Mouse (Mus musculus) heart, embryonic 10.5 days (tissue): ENCODE results near the gene Ppp1r12a. TPM values are rescaled to one million over a fixed set of nuclear protein-coding genes. Genes with fewer than 3 reads are reported as not detected.
A peak's percentile ranks its signal among the peaks of the same experiment; 100 is the strongest.

ENCODE experiments used
- DNase-seq: peaks from one replicate; pipeline ENCODE4 v3.0.0-alpha.2; 2017; ENCODE audit warnings: low spot score
- H3K27ac ChIP-seq: fragments of 300-500 bp; sonication (generic); 2 replicates; pipeline ENCODE4 v1.5.1; 2016; ENCODE audit warnings: mild to moderate bottlenecking
- H3K27me3 ChIP-seq: fragments of 300-500 bp; sonication (generic); 2 replicates; pipeline ENCODE4 v1.6.1; 2016; ENCODE audit warnings: mild to moderate bottlenecking; ENCODE audit not compliant: poor library complexity, insufficient read depth, severe bottlenecking
- H3K36me3 ChIP-seq: fragments of 300-500 bp; sonication (generic); 2 replicates; pipeline ENCODE4 v1.6.1; 2016; ENCODE audit warnings: mild to moderate bottlenecking, moderate library complexity
- H3K4me1 ChIP-seq: fragments of 300-500 bp; sonication (generic); 2 replicates; pipeline ENCODE4 v1.6.1; 2016; ENCODE audit warnings: mild to moderate bottlenecking
- H3K4me3 ChIP-seq: fragments of 300-500 bp; sonication (generic); 2 replicates; pipeline ENCODE4 v1.5.1; 2016; ENCODE audit warnings: mild to moderate bottlenecking, moderate library complexity
- H3K9me3 ChIP-seq: fragments of 300-500 bp; sonication (generic); 2 replicates; pipeline ENCODE4 v1.6.1; 2016; ENCODE audit warnings: mild to moderate bottlenecking, moderate library complexity
- WGBS: fragments of 180-500 bp; shearing (Covaris S2); methylation state at CpG from one replicate; pipeline ENCODE4 v1.1.7; 2016; 5-methylcytosine and 5-hydroxymethylcytosine counted together
- polyA plus RNA-seq: library from polyadenylated mRNA; unstranded; fragments of >200 nt; fragmentation: Nextera tagmentation; extraction: Ambion mirVana; gene quantifications from 2 replicates; pipeline ENCODE4 v1.2.1, GENCODE M21; 2016

The Ppp1r12a gene
- polyA plus RNA-seq, 1 experiment from 2014 or later, result 110 TPM

DNA sequence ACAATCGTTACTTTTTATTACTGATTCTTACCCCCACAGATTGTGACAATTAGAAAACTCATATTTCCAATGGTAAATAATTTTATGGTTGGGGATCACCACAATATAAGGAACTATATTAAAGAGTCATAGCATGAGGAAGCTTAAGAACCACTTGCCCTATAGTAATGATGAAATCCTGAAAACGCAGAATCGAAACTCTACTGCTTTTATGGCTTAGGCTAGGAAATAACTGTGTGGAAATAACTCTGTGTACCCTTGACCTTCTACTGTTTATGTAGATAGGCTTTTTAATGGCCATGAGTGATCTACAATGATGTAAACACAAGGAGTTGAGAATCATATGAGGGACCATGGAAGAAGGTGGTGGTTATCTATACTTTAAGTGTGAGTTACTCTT is 21.3 kb upstream of the Ppp1r12a start:
- Histone ChIP-seq H3K27ac (no peak overlapping the region), H3K9me3 (no peaks in the 10 kb centered on the region), H3K4me1 (no peaks in the 10 kb centered on the region), H3K27me3 (no peaks in the 10 kb centered on the region), H3K4me3 (no peak overlapping the region), H3K36me3 (no peaks in the 10 kb centered on the region)
- DNase-seq, result no peak
- WGBS, result 83% methylated on average over 3 of the region's 3 CpGs

DNA sequence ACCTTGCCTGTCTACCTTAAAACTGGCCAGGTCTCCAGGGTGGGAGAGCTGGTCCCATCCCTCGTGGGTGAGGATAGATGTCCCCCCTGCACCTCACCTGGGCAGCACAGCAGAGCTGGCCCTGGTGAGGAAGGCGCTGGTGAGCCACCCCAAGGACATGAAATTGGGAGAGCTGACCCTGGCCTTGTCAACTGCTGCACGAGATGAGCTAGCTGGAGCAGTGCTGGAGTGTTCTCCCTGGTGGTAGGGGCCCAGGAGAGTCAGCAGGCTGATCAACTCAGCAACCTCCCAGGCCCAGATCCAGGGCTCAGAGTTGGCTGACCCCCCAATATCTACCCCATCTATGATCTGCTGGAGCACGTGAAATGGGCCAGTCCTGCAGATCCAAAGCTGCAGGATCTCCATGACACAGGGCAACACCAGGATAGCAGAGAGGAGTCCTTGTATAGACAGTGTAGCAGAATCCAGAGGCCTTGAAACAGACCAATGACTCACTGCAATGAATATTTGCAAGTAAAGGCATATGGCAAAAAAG is 17.9 kb upstream of the Ppp1r12a start:
- Histone ChIP-seq H3K9me3 (no peaks in the 10 kb centered on the region), H3K27ac (no peak overlapping the region), H3K27me3 (no peaks in the 10 kb centered on the region), H3K4me3 (no peak overlapping the region), H3K36me3 (no peaks in the 10 kb centered on the region), H3K4me1 (no peaks in the 10 kb centered on the region)
- WGBS, result 69% methylated on average over 4 of the region's 4 CpGs
- no peak for DNase-seq

DNA sequence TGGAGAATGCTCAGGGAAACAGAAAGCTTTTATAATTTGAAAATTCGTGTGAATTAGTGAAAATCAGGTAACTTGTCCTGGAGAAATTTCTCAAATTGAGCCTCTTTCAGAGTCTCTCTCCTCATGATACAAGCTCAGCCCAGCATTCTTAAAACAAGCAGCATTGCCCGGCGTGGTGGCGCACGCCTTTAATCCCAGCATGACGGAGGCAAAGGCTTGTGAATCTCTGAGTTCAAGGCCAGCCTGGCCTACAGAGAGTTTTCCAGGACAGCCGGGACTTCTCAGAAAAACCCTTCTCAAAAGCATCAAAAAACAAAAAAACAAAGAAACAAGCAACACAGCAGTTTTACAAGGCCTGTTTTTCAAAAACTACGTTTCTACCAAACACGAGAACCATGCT is 16.3 kb upstream of the Ppp1r12a start:
- no peak for DNase-seq
- H3K27me3 ChIP-seq, result no peaks in the 10 kb centered on the region
- H3K4me3 ChIP-seq, result no peak overlapping the region
- WGBS, result 85% methylated on average over 9 of the region's 9 CpGs
- H3K36me3 ChIP-seq, result no peaks in the 10 kb centered on the region
- H3K4me1 ChIP-seq, result no peaks in the 10 kb centered on the region
- H3K27ac ChIP-seq, result no peak overlapping the region
- no peaks in the 10 kb centered on the region for H3K9me3 ChIP-seq

DNA sequence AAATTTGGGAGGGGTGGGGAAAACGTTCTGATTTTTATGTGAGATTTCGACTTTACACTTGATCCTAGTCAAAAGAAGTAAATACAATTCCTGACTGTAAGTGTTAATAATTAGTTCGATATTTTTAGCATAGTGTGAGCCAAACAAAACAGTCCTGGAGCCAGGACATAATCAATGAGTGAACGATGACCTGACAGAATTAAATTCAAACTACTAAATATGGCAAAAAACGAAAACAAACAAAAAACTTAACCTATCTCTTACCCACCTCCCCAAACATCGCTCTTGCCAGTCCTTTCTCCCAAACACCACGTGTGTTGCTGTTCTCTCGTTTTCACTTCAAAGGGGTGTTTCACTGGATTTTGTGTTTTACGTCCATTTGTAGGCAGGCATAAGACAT is 15.0 kb upstream of the Ppp1r12a start:
- 77% methylated on average over 9 of the region's 9 CpGs for WGBS
- no peaks in the 10 kb centered on the region for H3K4me1 ChIP-seq
- H3K9me3 ChIP-seq, result no peaks in the 10 kb centered on the region

DNA sequence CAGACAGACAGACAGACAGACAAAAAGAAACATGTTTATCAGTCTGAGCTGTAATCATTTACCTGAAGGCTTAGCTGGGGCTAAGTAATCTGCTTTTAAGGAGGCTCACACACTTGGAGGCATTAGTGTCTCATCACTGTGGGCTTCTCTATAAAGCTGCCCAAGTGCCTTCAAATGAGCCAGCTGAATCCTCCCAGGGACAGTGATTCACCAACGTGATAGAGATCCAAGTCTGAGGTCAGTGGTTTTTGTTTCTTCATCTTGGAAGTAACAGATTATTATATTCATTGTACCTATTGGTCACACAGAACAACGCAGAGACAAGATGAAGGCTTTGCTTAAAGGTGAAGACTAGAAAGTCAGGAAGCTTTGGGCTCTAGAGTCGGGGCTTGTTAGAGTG is 8.7 kb upstream of the Ppp1r12a start:
- no peak overlapping the region for H3K4me3 ChIP-seq
- WGBS, result 84% methylated on average over 3 of the region's 3 CpGs
- no peak overlapping the region for H3K27ac ChIP-seq
- no peaks in the 10 kb centered on the region for H3K36me3 ChIP-seq
- H3K9me3 ChIP-seq, result no peaks in the 10 kb centered on the region
- no peak for DNase-seq
- peaks cover 10% of the 10 kb centered on the region for H3K4me1 ChIP-seq
- H3K27me3 ChIP-seq, result no peaks in the 10 kb centered on the region

More for the DNA sequence above, 15.0 kb upstream of the Ppp1r12a start:
- Histone ChIP-seq H3K27me3 (no peaks in the 10 kb centered on the region), H3K27ac (no peak overlapping the region), H3K36me3 (no peaks in the 10 kb centered on the region), H3K4me3 (no peak overlapping the region)
- no peak for DNase-seq

DNA sequence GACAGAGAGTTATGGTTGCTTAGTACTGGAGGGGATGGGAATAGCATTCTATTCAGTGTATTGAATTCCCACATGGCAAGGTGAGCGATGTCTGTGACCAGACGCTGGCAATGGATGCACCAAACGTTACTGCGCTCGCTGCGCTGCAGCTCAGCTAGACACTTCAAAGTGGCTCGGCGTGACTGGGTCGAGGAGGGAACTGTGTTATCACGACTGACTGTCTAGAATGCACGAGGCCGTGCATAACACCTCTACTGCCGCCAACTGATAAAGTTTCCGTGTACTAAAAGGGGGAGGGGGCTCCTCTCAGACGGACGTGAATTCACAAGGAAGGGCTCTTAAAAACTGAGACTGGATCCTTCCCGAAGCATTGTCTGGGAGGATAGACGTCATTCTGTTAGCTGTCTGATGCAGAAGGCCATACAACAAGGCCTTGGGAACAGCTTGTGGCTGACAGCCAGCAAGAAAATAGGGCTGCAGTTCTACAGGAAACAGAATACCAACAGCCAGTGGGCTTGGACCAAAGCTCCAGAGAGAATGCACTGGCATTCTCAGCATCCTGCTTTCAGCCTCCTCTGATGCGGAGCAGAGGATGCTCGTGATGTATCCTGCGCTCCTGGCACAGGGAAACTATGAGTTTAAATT is 6.8 kb upstream of the Ppp1r12a start:
- H3K27ac ChIP-seq, result peak overlapping the region; percentile 62; the same call in 1 of the 2 replicates
- no peaks in the 10 kb centered on the region for H3K36me3 ChIP-seq
- H3K27me3 ChIP-seq, result no peaks in the 10 kb centered on the region
- peak overlapping the region; percentile 36 for H3K4me3 ChIP-seq
- DNase-seq, result no peak
- H3K9me3 ChIP-seq, result no peaks in the 10 kb centered on the region
- peaks cover 10% of the 10 kb centered on the region for H3K4me1 ChIP-seq
- 31% methylated on average over 21 of the region's 21 CpGs for WGBS

DNA sequence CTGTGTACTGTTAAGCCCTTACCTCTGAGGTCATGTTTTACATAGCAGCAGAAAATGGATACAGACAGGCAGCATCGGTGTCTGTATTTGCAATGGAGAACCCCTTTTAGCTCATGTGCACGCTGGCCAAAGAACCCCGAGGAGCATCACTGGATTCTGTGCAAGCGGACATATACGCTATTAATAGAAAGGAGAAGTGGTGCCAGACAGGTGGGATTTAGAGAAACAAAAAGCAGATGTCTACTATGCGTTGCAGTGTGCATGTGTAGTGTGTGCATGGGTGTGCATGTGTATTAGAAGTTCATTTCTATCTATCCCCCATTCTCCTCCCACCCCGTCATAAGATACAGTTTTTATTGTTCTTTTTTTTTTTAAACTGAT is 6.3 kb upstream of the Ppp1r12a start:
- Histone ChIP-seq H3K4me1 (peaks cover 10% of the 10 kb centered on the region), H3K36me3 (no peaks in the 10 kb centered on the region), H3K9me3 (no peaks in the 10 kb centered on the region), H3K27me3 (no peaks in the 10 kb centered on the region), H3K4me3 (no peak overlapping the region), H3K27ac (peak overlapping the region; percentile 62; the same call in 1 of the 2 replicates)
- no peak for DNase-seq
- WGBS, result 49% methylated on average over 7 of the region's 7 CpGs

DNA sequence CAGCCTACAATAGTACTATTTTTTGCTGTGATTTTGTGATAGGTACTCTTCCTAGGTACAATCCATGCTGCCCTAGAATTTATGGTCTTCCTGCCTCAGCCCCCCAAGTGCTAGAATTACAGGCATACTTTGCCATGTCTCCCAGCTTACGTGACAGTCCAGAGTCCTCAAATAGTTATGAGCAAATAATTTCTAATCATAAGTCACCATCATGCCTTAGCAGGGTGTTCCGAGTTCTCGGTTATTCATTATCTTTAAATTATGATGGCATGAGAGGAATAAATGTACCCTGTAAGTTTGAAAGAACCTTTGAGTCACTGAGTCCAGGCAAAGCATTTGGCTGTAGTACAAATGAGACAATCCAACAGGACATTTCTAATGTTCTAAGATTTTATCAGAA is 5.9 kb upstream of the Ppp1r12a start:
- Histone ChIP-seq H3K27me3 (no peaks in the 10 kb centered on the region), H3K27ac (no peak overlapping the region), H3K4me1 (peaks cover 10% of the 10 kb centered on the region), H3K36me3 (no peaks in the 10 kb centered on the region), H3K9me3 (no peaks in the 10 kb centered on the region), H3K4me3 (no peak overlapping the region)
- DNase-seq, result no peak
- 89% methylated on average over 3 of the region's 3 CpGs for WGBS

DNA sequence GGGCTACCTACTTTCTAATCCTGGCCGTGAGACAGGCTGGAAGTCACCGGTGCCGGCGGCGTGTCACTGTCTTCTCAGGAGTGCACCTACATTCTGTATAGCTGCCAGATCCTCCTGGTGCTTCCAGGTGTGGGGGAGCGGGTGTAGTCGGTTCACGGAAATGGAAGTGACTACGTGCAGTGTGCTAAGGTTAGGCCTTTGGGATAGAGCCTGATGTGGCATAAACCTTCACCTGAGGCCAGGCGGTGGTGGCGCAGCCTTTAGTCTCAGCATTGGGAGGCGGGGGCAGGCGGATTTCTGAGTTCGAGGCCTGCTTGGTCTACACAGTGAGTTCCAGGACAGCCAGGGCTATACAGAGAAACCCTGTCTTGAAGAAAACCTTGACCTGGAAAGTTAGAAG is 3.0 kb upstream of the Ppp1r12a start:
- Histone ChIP-seq H3K4me1 (peaks cover 10% of the 10 kb centered on the region), H3K27me3 (no peaks in the 10 kb centered on the region), H3K4me3 (no peak overlapping the region), H3K36me3 (no peaks in the 10 kb centered on the region), H3K9me3 (no peaks in the 10 kb centered on the region), H3K27ac (no peak overlapping the region)
- WGBS, result 84% methylated on average over 14 of the region's 14 CpGs
- no peak for DNase-seq

DNA sequence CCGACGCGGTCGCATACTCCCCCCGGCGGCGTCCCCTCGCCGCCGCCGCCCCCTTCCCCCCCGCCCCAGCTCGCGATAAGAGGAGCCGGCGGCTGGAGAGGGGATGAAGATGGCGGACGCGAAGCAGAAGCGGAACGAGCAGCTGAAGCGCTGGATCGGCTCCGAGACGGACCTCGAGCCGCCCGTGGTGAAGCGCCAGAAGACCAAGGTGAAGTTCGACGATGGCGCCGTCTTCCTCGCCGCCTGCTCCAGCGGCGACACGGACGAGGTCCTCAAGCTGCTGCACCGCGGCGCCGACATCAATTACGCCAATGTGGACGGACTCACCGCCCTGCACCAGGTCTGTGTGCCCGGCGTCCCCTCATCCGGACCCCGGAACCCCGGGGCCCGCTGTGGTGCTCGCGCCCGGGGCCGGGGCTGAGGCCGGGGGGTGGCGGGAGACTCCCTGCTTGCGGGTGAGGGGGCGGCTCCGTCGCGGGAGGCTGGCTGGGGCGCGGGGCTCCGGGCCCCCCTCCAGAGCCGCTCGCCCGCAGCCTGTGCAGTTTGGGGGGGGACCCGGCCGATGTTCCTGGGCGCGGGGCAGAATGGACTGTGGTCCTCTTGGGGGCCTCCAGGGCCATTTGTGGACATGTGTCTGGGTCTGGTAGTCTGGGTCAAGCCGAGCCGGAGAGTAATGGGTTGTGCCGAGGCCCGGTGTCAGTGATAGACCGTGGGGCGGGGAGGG is 466 bp downstream of the Ppp1r12a start:
- H3K4me1 ChIP-seq, result peaks cover 23% of the 10 kb centered on the region; the same call in 1 of the 2 replicates
- peak; percentile 82 for DNase-seq
- H3K27me3 ChIP-seq, result no peaks in the 10 kb centered on the region
- H3K9me3 ChIP-seq, result no peaks in the 10 kb centered on the region
- H3K4me3 ChIP-seq, result peak overlapping the region; percentile 100
- WGBS, result under 1% methylated on average over 61 of the region's 79 CpGs
- H3K27ac ChIP-seq, result peak overlapping the region; percentile 100
- H3K36me3 ChIP-seq, result no peaks in the 10 kb centered on the region

DNA sequence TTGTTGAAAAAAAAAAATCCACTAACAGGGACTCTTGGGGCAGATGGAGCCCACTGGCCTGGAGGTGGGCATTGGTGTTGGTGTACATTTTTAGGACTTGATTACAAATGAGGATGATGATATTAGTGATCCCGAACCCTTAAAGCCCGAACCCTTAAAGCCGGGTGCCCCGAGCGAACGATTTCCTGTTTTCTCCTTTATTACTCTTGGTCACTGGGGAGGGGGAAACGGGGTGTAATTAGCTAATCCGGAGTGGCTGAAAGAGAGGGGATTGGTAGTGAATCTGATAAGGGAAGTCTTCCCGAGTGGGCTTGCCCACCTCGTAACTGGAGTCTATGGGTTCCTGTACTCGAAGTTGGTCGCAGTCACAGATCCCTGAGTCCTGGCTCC is 1.0 kb downstream of the Ppp1r12a start:
- under 1% methylated on average over 12 of the region's 12 CpGs for WGBS
- DNase-seq, result no peak
- Histone ChIP-seq H3K4me3 (peak overlapping the region; percentile 100), H3K27me3 (no peaks in the 10 kb centered on the region), H3K9me3 (no peaks in the 10 kb centered on the region), H3K4me1 (peaks cover 25% of the 10 kb centered on the region; the same call in 1 of the 2 replicates), H3K27ac (peak overlapping the region; percentile 100), H3K36me3 (no peaks in the 10 kb centered on the region)

DNA sequence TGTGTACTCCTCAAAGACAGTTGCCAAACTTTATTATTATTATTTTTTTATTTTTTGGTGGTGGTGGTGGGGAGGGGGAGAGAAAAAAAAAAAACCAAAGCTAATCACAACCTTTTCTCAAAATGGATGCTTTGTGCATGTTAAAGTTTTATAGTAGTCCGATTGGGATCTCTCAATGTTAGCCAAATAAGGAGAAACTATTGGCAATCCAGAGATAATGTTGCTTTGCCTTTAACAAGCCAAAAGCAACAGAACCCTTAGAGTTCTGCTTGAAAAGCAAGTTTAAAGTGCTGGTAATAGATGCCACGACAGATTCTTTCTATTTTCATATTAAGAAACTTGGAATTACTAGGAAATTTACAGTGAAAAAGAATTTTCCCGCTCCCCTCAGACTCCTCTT is 1.5 kb downstream of the Ppp1r12a start:
- Histone ChIP-seq H3K4me3 (peak overlapping the region; percentile 100), H3K4me1 (peaks cover 28% of the 10 kb centered on the region; the same call in 1 of the 2 replicates), H3K36me3 (no peaks in the 10 kb centered on the region), H3K27ac (peak overlapping the region; percentile 100), H3K9me3 (no peaks in the 10 kb centered on the region), H3K27me3 (no peaks in the 10 kb centered on the region)
- WGBS, result 21% methylated on average over 3 of the region's 3 CpGs
- no peak for DNase-seq

DNA sequence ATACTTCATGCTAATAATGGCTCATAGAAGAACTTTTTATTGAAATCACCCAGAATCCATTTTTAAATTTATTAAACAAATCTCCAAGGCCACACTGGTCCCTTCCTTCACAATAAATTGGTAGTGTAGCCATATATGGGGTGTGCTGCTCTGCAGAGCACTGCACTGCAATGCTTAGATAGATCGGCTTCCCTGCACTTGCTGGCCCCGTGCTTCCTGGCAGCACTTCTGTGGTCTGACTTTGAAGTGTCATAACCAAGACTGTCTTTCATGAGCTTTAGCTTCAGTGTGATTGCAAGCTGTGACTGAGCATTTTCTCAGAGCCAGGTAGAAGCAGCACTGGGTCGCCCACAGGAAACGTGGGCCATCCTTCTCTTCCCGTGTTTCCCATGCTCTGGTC is 5.8 kb downstream of the Ppp1r12a start:
- no peaks in the 10 kb centered on the region for H3K27me3 ChIP-seq
- no peaks in the 10 kb centered on the region for H3K9me3 ChIP-seq
- H3K4me3 ChIP-seq, result 0 out of 2 replicates have a peak overlapping the region, but pooled peaks have one; percentile 3
- peak overlapping the region; percentile 57; the same call in 1 of the 2 replicates for H3K27ac ChIP-seq
- H3K36me3 ChIP-seq, result no peaks in the 10 kb centered on the region
- 59% methylated on average over 5 of the region's 5 CpGs for WGBS
- peaks cover 59% of the 10 kb centered on the region for H3K4me1 ChIP-seq
- no peak for DNase-seq
